Mouse (Mus musculus): ENCODE measurements around the gene Apobec4.

The Apobec4 gene

DNA sequence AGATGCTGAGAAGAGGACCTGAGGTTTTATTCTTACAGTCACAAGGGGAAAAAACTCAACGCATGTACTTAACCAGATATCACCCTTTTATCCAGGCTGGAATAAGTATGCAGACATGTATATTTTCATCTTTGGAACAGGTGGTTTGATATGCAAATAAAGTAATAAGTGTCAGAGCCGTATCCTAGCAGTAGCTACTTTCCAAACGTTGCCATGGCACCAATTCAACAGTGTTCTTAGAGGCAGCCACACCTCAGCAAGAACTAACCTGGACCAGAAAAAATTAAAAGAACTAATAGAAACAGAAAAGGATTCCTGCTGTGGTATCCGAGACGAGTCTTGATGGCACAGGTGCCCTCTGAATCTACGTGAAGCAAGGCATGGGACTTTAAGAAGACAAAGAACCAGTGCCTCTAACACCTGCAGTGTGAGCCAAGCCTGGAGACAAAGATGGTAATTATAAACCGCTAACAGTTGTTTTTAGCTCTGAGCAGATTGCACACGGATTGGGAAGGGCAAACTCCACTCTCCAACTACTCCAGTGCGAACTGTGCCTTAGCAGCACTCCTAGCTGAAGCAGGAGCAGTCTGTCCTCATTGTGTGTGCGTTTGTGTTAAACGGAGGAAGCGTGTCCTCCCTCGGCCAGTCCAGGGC lies at the start of gene Apobec4:
Gene Apobec4 (plus strand): TSS at position 240 of the 654 bp plus-strand sequence.
- no peak for DNase-seq (ENCODE audit: low read depth, low spot score)

DNA sequence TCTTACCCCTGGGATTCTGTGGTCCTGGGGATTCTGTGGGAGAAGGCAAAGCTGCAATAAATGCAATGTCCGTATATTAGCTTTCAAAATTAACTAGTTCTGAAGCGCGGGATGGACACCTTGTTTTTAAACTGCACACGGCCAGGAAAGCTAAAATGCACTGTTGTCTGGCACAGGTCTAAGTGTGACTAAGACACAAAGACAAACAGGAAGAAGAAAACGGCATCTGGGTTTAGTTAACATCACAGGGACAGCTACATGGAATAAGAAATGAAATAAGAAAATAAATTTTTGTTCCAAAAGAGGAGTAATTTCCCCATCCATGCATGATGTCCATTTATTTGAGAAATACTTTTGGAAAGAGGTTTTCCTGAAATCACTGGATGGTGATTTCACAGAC lies 49.3 kb upstream of the Apobec4 start:
- DNase-seq (ENCODE audit: low read depth, low spot score): no peak

- no peak for DNase-seq (ENCODE audit: low read depth, low spot score)
Observed at GRCm38 (mm10) chr1:152702920-152703319, 47.4 kb upstream of the Apobec4 start.

- DNase-seq (ENCODE audit: low read depth, low spot score): no peak
Observed at GRCm38 (mm10) chr1:152703941-152704340, 46.4 kb upstream of the Apobec4 start.

DNA sequence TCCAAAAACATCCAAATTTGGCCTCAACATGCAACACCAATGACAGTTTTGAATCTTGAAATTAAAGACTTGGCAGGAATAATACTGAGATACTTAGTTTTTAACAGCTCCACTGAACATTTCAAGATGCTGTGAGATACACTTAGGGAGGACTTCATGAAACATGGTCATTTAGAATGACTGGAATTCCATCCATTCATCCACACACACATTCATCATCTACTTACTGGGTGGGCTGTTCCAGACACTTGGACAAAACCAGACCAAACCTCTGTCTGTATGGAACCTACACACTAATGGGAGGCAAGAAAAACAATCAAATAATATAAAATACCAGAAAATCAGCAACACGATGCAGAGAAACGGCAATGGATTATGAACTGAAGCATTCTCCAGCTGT lies 42.8 kb upstream of the Apobec4 start:
- no peak for DNase-seq (ENCODE audit: low read depth, low spot score)

GRCm38 (mm10) chr1:152711037-152711436 lies 39.3 kb upstream of the Apobec4 start:
- DNase-seq (ENCODE audit: low read depth, low spot score): no peak

- no peak for DNase-seq (ENCODE audit: low read depth, low spot score)
Observed at GRCm38 (mm10) chr1:152713924-152714323, 36.4 kb upstream of the Apobec4 start.

DNA sequence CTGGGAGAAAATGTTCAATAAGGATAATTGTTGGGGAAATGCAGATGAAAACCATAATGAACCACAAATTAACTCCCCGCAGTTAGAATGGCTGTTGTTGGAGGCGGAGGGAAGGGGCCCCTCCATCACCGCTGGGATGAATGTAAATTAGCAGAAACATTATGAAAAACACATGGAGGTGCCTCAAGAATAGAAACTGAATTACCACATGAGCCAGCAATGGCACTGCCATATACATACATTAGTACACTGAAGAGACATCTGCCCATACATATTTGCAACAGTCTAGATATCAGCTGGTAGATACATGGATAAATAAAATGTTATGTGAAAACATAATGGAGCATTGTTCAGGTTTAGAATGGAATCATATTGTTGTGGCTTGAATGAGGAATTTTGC lies 35.9 kb upstream of the Apobec4 start:
- no peak for DNase-seq (ENCODE audit: low read depth, low spot score)

GRCm38 (mm10) chr1:152717329-152717728 lies 33.0 kb upstream of the Apobec4 start:
- no peak for DNase-seq (ENCODE audit: low read depth, low spot score)

DNA sequence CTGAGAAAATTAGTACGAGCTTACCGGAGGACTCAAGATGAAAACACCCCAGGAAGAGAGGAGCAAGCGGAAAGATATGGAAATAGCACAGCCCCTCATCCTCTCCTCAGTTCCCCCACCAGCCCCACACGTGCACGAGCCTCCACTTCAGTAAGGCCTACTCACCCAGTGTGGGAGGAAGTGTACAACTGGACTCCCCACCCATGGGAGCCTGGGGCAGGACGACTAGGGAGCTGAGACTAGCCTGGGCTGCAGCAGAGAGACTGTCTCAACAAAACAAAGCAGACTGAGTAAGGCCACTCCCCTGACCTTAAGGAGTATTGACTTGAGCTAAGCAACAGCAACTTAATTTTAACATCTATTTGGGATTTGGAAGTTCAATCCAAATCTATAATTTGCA lies 32.2 kb upstream of the Apobec4 start:
- no peak for DNase-seq (ENCODE audit: low read depth, low spot score)

DNA sequence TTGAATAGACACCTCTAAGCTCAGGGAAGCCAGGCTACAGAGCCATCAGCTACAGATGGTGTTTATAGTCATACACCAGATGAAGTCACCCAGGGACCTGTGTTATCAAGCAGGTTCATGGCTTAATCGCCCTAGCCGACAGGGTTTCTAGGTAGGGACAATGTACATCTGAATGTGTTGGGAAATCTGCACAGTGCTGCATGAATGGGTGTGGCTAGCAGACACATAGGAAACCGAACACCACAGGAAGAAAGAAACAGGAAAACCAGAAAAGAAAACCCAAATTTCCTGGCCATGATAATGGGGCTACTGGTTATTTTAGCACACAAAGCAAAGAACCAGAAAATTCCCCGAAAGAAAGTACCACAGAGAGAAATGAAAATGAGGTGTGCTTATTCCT lies 29.4 kb upstream of the Apobec4 start:
- DNase-seq (ENCODE audit: low read depth, low spot score): no peak

DNA sequence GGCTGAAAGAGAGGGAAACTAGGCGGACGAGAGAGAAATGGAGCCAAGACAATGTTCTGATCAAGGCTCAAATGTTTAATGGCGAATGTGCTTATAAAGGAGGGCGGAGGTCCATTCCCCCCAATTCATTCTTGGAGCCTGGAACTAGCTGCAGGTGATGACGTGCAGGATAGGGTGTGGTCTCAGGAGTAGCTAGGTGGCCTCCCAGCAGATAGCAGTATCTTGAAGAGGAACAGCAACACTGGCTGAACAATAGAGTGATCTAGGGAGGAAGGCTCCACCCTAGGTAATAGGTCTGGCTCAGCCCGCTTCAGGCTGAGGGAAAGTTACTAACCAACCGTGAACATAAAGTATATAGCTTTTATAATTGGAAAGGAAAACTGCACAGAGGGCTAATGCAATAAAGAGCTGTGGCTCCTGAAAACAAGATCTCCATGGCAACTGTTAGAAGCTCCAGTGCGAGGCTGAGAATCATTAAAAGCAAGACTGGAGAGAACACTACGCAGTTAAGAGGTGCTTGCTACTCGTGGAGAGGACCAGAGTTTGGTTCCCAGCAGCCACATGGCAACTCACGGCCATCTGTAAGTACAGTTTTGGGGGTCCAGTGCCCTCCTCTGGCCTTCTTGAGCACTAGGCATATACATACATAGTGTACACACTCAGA lies 28.7 kb upstream of the Apobec4 start:
- DNase-seq (ENCODE audit: low read depth, low spot score): no peak

- DNase-seq (ENCODE audit: low read depth, low spot score): no peak
Observed at GRCm38 (mm10) chr1:152724286-152724685, 26.1 kb upstream of the Apobec4 start.

GRCm38 (mm10) chr1:152726095-152726494 lies 24.3 kb upstream of the Apobec4 start:
- DNase-seq (ENCODE audit: low read depth, low spot score): no peak

GRCm38 (mm10) chr1:152727604-152728236 lies 22.6 kb upstream of the Apobec4 start:
- no peak for DNase-seq (ENCODE audit: low read depth, low spot score)

- DNase-seq (ENCODE audit: low read depth, low spot score): no peak
Observed at GRCm38 (mm10) chr1:152738793-152739192, 11.6 kb upstream of the Apobec4 start.

GRCm38 (mm10) chr1:152739374-152739773 lies 11.0 kb upstream of the Apobec4 start:
- DNase-seq (ENCODE audit: low read depth, low spot score): no peak

DNA sequence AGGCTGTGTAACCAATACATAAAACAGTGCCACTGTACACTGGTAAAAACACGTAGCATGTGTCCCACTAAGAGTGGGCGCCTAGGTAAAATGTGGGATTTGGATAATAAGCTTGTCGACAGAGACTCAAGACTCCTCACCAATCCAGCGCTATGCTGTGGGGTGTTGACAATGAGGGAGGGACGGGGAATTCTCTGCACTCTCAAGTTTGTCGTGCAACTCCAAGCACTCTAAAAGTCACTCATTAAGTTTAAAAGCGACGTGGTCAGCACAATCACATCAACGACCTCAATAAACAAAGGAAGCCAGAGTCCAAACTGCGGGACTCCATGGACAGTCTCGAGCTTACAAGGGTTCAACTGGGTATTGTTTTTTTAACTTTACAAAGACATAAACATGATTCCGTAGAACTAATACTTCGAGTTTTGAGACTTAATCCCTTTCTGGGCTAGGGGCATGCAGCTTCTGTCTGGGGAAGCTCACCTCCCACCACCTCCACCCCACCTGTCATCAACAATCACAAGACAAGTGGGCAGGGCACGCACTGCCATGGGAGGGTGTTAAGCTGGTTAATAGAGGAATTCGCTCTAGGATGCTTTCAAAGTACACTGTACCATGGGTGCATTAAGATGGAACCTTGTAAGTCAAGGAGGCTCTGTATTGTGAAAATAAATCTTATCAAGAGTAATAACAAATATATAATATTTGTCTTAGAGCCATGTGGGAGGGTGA lies 7.1 kb upstream of the Apobec4 start:
- no peak for DNase-seq (ENCODE audit: low read depth, low spot score)

DNA sequence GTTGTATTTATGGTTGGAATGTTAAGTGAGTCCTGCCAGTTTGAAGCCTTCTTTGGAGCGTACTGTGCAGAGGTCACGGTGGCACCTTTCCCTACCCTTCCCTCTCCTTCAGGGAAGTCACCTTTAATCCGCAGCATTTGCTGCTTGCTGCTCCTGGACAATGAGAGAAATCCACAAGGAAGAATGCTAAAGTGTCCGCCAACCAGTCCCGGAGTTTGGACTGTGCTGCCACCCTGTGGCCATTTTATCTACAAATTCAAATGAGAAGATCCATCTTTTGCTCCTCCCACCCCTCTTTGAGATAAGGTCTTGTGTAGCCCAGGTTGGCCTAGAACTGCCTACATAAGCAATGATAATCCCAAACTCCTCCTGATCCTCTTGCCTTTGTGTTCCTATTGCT lies 3.9 kb upstream of the Apobec4 start:
- DNase-seq (ENCODE audit: low read depth, low spot score): peak; percentile 78

GRCm38 (mm10) chr1:152749276-152749675 lies 1.1 kb upstream of the Apobec4 start:
- no peak for DNase-seq (ENCODE audit: low read depth, low spot score)

- no peak for DNase-seq (ENCODE audit: low read depth, low spot score)
Observed at GRCm38 (mm10) chr1:152761791-152762190, 11.4 kb downstream of the Apobec4 start.

GRCm38 (mm10) chr1:152766032-152766772 lies 15.9 kb downstream of the Apobec4 start, which contains the start of the genes Rgl1 and Arpc5:
Rgl1 (minus strand) TSS chr1:152766351.
Arpc5 (plus strand) TSS chr1:152766542.
- peak; percentile 96 for DNase-seq (ENCODE audit: low read depth, low spot score)
